Mouse (Mus musculus) lung, postnatal 14 days (tissue): ENCODE results near the gene Cnpy1.

ENCODE experiments used
- DNase-seq: peaks from one replicate; pipeline ENCODE4 v3.0.0; 2021

The Cnpy1 gene

DNA sequence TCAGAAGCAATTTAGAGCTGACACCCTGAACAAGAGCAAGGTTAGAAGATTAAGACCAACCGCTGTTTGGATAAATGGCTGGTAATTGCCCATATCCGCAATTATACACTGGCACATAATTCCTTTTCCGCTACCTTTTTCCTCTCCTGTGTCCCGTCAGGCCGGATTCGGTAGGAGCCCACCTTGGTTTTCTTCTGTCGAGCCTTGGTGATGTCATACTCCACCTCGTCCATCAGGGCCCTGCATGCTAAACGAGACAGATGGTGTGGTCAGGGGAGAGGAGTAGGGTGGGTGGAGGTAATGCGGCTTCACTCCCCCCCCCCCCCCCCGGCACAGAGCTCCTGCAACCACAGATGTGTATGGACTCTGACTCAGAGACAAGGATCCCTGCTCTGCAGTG is at the start of gene Cnpy1:
Gene Cnpy1 (minus strand): TSS at position 233 of the 400 bp plus-strand sequence.
- DNase-seq = no peak

DNA sequence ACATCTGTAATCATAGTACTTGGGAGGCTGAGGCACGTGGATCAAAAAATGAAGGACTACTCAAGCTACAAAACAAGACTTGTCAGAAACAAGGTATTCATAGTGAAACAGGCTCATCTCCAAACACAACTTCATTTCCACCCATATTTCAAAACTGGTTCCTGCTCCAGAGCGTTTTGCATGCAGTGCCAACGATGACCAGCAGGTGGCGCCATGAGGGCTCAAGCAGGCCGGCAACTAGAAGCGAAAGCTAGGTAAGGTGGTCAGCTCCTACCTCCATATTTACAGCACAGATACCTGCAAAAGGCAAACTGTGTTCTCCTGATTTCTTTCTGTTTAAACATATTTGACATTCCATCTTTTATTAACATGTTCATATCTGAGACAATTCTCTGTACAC is 48.4 kb upstream of the Cnpy1 start:
- DNase-seq = peak; percentile 94

- DNase-seq = no peak
Measured at GRCm38 (mm10) chr5:28292281-28292680, 46.7 kb upstream of the Cnpy1 start.

GRCm38 (mm10) chr5:28291118-28291850 is 45.7 kb upstream of the Cnpy1 start:
- no peak for DNase-seq

GRCm38 (mm10) chr5:28290630-28291029 is 45.0 kb upstream of the Cnpy1 start:
- no peak for DNase-seq

GRCm38 (mm10) chr5:28289111-28289510 is 43.5 kb upstream of the Cnpy1 start:
- DNase-seq = no peak

DNA sequence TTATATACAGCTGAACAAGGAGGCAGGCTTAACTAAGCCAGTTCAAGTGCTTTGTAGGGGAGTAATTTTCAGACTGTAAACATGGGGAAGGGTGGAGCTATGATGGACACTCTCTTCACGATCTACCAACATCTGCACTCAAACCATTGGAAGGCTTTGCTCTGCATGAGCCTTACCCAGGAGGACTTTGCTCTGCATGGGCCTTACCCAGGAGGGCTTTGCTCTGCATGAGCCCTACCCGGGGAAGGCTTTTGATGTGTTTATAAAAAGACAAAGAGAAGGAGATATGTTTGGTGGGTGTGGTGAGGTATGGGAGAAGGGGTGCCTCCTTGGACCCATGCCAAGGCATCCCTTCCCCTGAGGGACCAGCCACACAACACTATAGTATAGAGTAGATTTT is 31.7 kb upstream of the Cnpy1 start:
- DNase-seq = no peak

DNA sequence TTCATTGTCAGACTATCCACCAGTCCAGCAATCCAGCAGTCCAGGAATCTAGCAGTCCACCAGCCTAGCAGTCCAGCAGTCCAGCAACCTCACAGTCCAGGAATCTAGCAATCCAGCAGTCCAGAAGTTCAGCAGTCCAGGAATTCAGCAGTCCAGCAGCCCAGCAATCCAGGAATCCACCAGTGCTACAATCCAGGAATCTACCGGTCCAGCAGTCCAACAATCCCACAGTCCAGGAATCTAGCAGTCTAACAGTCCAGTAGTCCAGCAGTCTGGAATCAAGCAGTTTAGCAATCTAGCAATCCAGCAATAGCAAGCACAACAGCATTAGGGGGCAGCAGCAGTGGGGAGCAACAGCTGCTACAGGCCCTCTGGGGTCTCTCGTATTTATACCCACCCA is 27.2 kb upstream of the Cnpy1 start:
- no peak for DNase-seq

GRCm38 (mm10) chr5:28269469-28269991 is 23.9 kb upstream of the Cnpy1 start:
- DNase-seq = peak; percentile 23

- no peak for DNase-seq
Measured at GRCm38 (mm10) chr5:28267576-28267975, 22.0 kb upstream of the Cnpy1 start.

GRCm38 (mm10) chr5:28265653-28266052 is 20.0 kb upstream of the Cnpy1 start:
- no peak for DNase-seq

DNA sequence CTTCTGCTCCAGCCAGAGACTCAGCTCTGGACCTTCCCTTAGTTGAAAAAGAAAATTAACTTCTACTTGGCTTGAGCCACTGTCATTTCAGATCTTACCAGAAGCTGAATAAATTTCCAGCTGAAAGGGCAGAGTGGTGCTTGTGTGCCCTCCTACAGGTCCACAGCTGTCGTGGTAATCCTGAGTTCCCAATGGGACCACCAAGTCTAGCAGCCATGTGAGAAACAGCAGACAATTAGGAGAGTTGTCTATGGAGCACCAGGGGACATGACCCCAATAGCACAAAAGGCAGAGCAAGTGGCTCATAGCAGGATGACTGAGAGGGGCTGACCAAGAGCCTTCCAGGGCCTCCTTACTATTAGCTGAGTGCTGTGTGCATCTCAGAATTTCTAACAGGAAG is 18.2 kb upstream of the Cnpy1 start:
- no peak for DNase-seq

- no peak for DNase-seq
Measured at GRCm38 (mm10) chr5:28262070-28262469, 16.5 kb upstream of the Cnpy1 start.

DNA sequence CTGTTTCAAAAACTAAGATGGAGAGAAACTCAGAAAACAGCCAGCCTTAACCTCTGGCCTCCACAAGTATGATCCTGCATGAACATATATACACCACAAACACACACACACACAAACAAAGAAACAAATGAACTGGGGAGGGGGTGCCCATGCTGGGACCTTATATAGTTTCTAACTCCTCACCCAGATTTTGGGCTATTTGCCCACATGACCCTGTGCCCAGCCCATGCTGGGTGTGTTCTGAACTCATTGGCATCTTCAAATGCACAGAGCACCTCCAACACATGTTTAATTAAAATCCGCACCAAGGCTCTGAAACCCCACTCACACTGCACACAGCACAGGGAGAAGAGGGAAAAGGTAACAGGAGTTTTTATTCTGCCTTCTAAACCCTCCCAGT is 14.3 kb upstream of the Cnpy1 start:
- no peak for DNase-seq

- DNase-seq = no peak
Measured at GRCm38 (mm10) chr5:28259385-28259784, 13.8 kb upstream of the Cnpy1 start.

- DNase-seq = no peak
Measured at GRCm38 (mm10) chr5:28257816-28258215, 12.2 kb upstream of the Cnpy1 start.

DNA sequence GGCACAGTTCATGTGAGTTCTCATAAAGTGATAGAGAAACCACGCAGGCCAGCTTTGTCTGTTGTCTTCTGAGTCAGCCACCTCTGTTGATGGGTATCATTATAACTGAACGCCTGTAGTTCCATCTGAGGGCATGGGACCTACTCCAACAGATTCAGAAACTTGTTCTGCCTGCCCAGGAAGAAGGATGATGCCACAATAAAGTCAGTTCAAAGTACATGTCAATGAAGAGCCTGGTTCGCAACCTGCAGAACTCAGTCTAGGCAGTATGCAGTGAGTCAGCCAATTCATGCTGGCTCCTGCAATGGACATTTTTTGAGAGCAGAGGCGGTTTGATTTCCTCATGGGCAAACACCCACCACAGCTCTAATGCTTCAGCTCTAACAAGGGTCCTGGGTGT is 7.4 kb upstream of the Cnpy1 start:
- DNase-seq = no peak

DNA sequence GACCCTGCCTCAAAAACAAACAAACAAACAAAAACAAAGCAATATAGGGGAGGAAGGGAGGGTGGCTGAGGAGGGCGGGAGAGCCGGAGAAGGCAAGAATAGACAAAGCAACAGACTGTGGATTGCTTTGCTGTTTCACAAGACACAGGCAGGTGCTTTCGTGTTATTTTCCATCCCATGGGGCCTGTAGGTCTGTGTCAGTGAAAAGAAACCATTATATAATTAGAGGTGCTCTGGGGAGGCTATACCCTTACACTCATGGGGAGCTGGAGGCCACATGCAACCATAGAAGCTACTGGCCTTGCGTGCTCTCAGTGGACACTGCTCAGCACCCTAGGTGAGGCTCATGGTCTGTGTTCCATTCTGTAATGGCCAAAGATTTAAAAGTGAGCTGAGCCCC is 6.7 kb upstream of the Cnpy1 start:
- DNase-seq = no peak

GRCm38 (mm10) chr5:28251211-28251764 is 5.7 kb upstream of the Cnpy1 start:
- DNase-seq = no peak

DNA sequence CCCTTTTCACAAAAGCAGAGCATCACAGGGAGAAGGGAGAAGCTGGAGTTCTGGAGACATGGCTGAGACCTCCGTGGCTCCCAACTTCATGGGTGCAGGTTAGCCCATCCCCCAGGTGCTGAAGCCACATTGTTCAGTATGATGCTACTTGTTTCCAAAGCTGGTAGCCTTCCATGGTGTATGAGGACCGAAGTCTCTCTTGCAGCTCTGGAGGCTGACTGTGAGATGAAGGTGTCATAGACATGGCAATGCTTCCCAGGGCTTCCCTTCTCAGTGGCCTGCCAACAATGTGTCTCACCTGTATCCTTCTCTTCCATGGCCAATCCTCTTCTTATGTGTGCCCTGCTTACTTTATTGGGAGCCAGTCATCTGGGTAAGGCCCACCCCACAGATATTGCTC is 4.9 kb upstream of the Cnpy1 start:
- DNase-seq = no peak

- no peak for DNase-seq
Measured at GRCm38 (mm10) chr5:28245121-28245520, 485 bp downstream of the Cnpy1 start.

DNA sequence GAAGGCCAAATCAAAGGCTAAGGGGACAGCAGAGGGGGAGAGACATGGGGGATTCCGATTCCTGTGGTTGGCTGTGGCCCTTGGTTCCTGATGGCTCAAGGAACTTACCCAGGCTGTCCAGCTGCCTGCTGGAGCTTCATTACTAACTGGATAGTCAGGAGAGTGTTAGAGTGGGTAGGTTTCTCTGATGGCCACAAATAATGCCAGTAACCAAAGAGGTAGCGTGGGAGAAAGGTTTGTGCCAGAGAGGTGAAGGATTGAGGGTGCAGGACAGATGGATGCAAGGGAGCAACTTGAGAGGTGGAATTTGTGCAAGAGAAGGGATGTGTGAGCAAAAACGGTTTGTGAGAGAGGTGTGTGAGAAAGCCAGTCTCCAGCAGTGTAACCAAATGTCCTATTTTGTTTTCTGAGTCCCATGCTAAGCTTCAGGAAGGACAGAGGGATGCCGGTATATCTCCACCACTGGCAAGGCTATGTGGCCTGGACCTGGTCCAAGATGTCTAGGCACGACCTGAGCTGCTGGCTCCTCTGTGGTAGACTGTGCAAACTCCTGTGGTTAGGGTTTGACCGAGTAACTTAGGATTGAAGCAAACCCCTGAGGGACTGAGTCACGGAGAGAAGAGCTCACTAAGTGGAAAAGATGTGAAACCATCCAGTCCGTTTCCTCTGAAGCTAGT is 2.0 kb downstream of the Cnpy1 start:
- DNase-seq = no peak

- DNase-seq = no peak
Measured at GRCm38 (mm10) chr5:28241423-28241822, 4.2 kb downstream of the Cnpy1 start.

GRCm38 (mm10) chr5:28239829-28240228 is 5.8 kb downstream of the Cnpy1 start:
- DNase-seq = no peak
